Mouse (Mus musculus): ENCODE measurements around the gene Scnn1g.

DNA sequence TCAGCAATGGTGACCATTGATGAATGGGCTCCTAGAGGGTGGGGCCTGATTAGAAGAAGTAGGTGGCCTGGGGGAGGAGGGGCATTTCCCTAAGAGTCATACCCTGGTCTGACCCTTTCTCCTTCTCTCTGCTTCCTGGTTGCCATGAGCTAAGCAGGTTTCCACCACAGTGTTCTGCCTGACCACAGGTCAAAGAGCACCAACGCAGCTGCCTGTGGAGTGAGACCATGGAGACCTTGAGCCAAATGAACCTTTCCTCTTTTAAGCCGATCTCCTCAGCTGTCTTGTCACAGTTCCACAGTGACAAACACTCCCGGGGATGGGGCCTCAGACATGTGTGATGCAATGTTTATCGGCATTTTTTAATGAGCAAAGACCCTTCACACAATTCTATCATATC is 68.7 kb downstream of the Scnn1g start:
- TF ChIP-seq POLR2A (IDR thresholded peaks at IDR 0.05; ENCODE audit: insufficient read depth, low read depth, low read length) (no peak), CTCF (IDR thresholded peaks at IDR 0.05; ENCODE audit: insufficient read depth, low read depth, low read length) (no peak)
